Mouse (Mus musculus) olfactory bulb, adult 2 months (tissue): ENCODE results near the gene Frmd5. TPM values are rescaled to one million over a fixed set of nuclear protein-coding genes. Genes with fewer than 3 reads are reported as not detected.
A peak's percentile ranks its signal among the peaks of the same experiment; 100 is the strongest.

ENCODE experiments used
- H3K27ac ChIP-seq: fragments of 200-500 bp; 2 replicates; pipeline ENCODE4 v1.5.1; 2012; ENCODE audit warnings: low read depth, low read length; ENCODE audit not compliant: insufficient read depth
- H3K4me1 ChIP-seq: fragments of 200-500 bp; 2 replicates; pipeline ENCODE4 v1.6.1; 2012; ENCODE audit warnings: low read length; ENCODE audit not compliant: control insufficient read depth, insufficient read depth
- H3K4me3 ChIP-seq: fragments of 200-500 bp; 2 replicates; pipeline ENCODE4 v1.5.1; 2012; ENCODE audit warnings: mild to moderate bottlenecking, low read depth, low read length, moderate library complexity; ENCODE audit not compliant: insufficient read depth
- CTCF ChIP-seq: fragments of 200-500 bp; IDR thresholded peaks from 2 replicates; pipeline ENCODE4 v1.5.1; 2012; ENCODE audit warnings: low read depth, mild to moderate bottlenecking, low read length, moderate library complexity; ENCODE audit not compliant: insufficient read depth
- POLR2A ChIP-seq: fragments of 200-500 bp; IDR thresholded peaks from 2 replicates; pipeline ENCODE4 v1.6.1; 2012; ENCODE audit warnings: mild to moderate bottlenecking, low read depth, low read length, moderate library complexity; ENCODE audit not compliant: insufficient read depth
- WGBS: fragments of 180-500 bp; shearing (Covaris S2); methylation state at CpG from one replicate; pipeline ENCODE4 v1.1.7; 2018; 5-methylcytosine and 5-hydroxymethylcytosine counted together
- polyA plus RNA-seq: library from polyadenylated mRNA; stranded (reverse); fragments of >200 nt; gene quantifications from 2 replicates; pipeline ENCODE4 v1.2.4, GENCODE M21; 2012; ENCODE audit warnings: low replicate concordance; ENCODE audit not compliant: missing spikeins, insufficient read depth, insufficient read length

Gene Frmd5
- polyA plus RNA-seq, 1 experiment, result not detected

DNA sequence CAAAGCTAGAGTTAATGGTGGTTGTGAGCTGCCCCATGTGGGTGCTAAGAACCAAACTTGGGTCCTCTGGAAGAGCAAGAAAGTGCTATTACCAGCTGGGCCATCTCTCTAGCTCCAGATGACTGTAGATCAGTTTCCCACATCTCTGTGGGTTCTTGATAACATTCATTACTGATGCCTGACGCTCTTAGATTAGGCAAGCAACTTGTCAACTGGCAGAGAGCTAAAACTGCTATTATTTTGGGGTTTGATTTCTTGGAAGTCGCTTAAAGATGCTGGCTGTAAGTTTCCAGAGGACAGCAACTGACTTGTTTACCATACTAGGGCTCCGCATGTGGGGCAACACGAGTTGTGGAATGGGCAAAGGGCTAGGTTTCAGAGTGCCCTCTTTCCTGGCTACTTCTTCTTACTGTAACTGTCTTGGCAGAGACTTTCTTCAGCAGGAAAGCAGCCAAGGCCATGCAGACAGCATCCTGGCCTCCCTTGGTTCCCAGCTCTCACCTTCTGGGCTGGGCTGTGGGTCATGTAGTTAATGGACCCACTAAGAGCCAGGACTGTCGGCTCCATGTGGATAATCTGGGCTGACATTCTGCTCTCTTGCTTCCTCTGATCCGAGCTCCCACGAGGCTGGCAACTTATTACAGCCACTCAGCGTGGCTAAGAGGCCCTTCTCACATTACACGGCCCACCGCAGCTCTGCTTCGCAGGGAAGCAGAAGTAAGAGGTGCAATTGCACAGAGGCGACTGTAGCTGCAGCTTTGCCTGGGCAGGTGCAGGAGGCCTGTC is 219.2 kb downstream of the Frmd5 start:
- WGBS, result 55% methylated on average over 12 of the region's 12 CpGs
- peaks cover 3% of the 10 kb centered on the region; the same call in 1 of the 2 replicates for H3K4me1 ChIP-seq
- no peak overlapping the region for H3K27ac ChIP-seq
- H3K4me3 ChIP-seq, result no peak overlapping the region
- TF ChIP-seq CTCF (no peak), POLR2A (no peak)

DNA sequence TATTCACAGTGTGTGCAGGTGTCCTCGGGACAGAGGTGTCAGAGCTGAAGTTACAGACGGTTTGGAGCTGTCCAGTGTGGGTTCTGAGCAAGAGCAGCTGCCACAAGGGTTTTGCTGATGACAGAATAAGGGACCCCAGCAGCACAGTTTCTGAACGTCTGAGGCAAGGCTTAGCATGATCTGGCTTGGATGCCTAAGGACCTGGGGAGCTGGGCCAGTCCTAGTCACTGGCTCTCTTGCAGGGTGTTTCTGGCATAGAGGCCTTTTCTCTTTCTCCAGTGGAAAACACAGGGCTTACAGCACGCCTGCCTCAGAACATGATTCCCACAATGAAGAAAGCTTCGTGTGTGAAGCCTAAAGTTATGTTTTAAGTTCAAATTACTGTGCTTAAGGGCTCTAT is 222.2 kb downstream of the Frmd5 start:
- Histone ChIP-seq H3K27ac (no peak overlapping the region), H3K4me1 (peaks cover 3% of the 10 kb centered on the region; the same call in 1 of the 2 replicates), H3K4me3 (no peak overlapping the region)
- TF ChIP-seq CTCF (no peak), POLR2A (no peak)
- WGBS, result 79% methylated on average over 5 of the region's 5 CpGs

DNA sequence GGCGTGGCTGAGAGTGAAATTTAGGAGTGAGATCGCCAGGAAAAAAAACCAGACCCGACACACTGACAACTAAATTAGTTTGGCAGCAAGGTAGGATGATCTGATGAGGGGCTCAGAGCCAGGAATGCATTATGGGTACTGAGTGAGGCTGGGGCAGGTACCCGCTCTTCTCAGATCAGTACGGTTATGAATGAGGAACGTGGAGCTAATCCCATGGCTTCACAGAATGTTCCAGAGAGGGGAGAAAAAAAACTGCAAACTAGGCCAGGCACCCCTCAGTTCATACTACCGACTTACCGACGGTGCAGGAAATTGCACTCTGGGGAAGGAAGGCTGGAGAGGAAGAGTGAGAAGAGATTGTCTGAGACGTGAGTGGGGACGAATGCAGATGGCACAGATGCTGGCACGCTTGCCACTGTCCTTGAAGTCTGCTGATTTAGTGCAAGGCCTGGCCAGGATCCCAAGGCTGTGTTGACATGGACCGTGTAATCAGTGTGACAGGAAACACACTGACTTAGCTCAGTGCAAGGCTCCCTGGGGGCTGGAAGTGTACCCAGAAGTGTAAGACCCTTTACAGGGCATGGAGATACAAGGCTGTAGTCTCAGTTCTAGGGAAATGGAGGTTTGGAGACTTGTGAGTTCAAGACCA is 223.3 kb downstream of the Frmd5 start:
- no peak overlapping the region for H3K27ac ChIP-seq
- WGBS, result 67% methylated on average over 13 of the region's 13 CpGs

DNA sequence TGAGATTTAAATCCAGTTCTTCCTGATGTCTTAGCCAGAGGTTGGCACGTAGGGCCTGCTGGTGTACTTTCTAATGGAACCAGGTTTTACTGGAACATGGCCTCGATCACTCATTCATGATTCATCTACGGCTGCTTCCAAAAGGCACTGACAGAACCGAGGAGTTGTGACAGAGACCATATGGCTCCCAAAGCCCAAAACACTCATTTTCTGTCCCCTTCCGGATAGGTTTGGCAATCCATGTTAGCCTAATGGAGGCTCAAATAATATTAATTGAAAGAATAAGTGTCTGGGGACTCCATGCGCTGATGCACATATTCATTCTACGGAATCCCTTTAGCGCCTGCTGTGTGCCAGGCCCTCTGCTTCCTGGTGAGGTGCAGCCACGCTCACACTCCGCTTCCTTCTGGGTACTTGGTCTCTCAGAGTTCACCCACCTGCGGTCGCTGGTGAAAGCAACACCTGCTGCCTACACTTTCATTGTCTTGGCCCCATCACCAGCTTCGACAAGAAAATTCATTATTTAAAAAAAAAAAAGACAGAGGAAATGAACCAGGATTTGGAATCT is 224.0 kb downstream of the Frmd5 start:
- no peaks in the 10 kb centered on the region for H3K4me1 ChIP-seq
- 87% methylated on average over 13 of the region's 13 CpGs for WGBS
- no peak overlapping the region for H3K4me3 ChIP-seq
- TF ChIP-seq CTCF (no peak), POLR2A (no peak)
- H3K27ac ChIP-seq, result no peak overlapping the region

More for the DNA sequence above, 223.3 kb downstream of the Frmd5 start:
- Histone ChIP-seq H3K4me1 (peaks cover under 1% of the 10 kb centered on the region; the same call in 1 of the 2 replicates), H3K4me3 (no peak overlapping the region)
- TF ChIP-seq CTCF (no peak), POLR2A (no peak)

DNA sequence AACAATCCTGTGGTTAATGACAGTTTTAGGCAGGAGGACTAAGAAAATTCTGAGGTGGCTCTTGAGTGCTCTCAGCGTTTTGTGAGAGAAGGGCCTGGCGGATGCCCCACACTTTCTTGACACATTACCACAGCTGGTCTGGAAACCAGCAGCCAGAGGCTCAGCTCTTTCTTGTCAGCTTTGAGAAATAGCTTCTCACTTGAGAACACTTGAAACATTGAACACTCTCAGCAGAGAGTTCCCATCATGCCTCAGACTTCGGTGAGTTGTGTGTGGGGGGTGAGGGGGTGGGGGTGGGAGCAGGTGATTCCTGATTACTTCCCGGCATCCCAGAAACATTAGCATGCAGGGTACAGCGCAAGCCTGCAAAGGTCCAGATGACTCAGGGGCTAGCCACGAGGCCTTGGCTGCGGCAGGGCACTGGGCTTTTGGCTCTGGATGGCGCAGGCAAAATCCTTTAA is 231.1 kb downstream of the Frmd5 start:
- Histone ChIP-seq H3K4me3 (no peak overlapping the region), H3K27ac (no peak overlapping the region), H3K4me1 (0 out of 2 replicates have a peak, but pooled peaks cover 2% of the 10 kb centered on the region)
- no peak for TF ChIP-seq POLR2A
- no peak for TF ChIP-seq CTCF
- 70% methylated on average over 8 of the region's 8 CpGs for WGBS

- H3K27ac ChIP-seq, result no peak overlapping the region
- H3K4me1 ChIP-seq, result 0 out of 2 replicates have a peak, but pooled peaks cover 2% of the 10 kb centered on the region
- WGBS, result 75% methylated on average over 9 of the region's 9 CpGs
- H3K4me3 ChIP-seq, result no peak overlapping the region
- TF ChIP-seq CTCF (no peak), POLR2A (no peak)
Measured at GRCm38 (mm10) chr2:121574066-121574630, 232.7 kb downstream of the Frmd5 start.

DNA sequence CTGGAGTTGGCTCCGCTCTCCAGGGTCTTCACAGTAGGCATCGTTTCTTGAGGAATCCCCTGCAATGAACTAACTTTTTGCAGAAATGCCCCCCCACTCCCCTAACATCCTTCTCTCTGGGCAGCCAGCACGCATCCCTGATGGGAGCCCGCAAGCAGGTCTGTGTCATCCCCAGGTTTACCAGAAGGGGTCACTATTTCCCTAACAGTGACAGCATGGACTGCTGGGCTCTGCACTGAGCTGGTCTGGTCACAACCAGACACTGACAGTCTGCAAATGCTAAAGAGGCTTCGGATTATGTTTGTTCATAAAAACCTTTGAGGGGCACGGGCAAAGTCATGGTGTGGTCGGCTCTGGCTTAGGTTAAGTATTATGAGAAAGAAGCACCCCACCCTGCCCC is 235.1 kb downstream of the Frmd5 start:
- no peak overlapping the region for H3K4me3 ChIP-seq
- WGBS, result 14% methylated on average over 7 of the region's 7 CpGs
- 0 out of 2 replicates have a peak, but pooled peaks cover 2% of the 10 kb centered on the region for H3K4me1 ChIP-seq
- TF ChIP-seq POLR2A, result no peak
- TF ChIP-seq CTCF, result peak; percentile 79
- H3K27ac ChIP-seq, result no peak overlapping the region

DNA sequence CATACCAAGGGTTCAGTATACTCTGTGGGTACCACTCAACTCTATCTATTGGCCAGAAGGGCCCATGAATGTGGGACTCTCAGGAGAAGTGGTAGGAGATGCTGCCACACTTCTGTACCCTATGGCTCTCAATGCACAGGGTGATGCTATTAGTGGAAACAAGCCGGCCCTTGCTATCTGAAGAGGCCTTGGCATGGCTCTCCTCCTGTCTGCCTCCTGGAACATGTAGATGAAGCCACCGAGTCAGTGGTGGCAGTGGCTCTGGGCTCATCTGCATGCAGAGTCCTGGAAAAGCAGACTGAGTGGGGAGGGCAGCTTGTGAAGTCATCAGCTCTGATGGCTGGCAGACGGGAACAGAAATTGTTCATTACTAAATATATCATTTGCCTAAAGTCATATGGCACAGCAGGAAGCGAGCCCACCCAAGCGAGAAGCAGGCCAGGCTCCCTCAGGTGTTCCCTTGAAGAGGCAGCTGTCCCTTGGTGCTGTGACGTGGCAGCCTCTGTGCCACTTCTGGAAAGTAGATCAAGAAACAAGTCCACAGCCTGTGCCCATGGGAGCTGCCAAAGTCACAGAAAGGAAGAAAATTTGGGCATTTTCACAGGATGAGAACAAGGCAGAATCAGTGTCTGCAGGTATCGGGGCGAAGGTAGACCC is 235.8 kb downstream of the Frmd5 start:
- 0 out of 2 replicates have a peak, but pooled peaks cover 2% of the 10 kb centered on the region for H3K4me1 ChIP-seq
- H3K4me3 ChIP-seq, result no peak overlapping the region
- no peak overlapping the region for H3K27ac ChIP-seq
- 76% methylated on average over 8 of the region's 8 CpGs for WGBS
- no peak for TF ChIP-seq POLR2A
- TF ChIP-seq CTCF, result no peak

DNA sequence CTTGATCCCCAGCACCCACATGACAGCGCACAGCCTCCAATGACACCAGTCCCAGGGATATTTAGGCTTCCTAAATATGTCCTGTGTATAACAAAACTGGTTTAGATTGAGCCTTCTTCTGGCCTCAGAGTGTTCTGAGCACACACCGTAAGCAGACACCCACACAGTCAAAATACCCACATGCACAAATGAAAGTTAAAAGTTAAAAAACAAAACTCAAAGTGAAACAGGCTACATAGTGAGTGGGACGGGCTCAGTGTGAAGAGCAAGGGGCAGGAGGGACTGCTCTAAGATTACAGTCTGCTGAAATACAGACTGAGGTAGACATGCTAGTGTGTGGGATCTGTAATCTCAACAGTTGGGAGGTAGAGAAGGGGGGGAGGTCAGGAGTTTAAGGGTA is 236.8 kb downstream of the Frmd5 start:
- WGBS, result 76% methylated on average over 3 of the region's 3 CpGs
- TF ChIP-seq POLR2A, result no peak
- no peak for TF ChIP-seq CTCF
- Histone ChIP-seq H3K4me1 (0 out of 2 replicates have a peak, but pooled peaks cover 2% of the 10 kb centered on the region), H3K4me3 (no peak overlapping the region), H3K27ac (no peak overlapping the region)
